Mouse (Mus musculus) mouse embryonic stem cell (cell line): ENCODE measurements around the gene Iah1.

Source experiments
- in situ Hi-C, 2 experiments: fragments of 300-500 bp; cut with MboI; formaldehyde crosslinking; loops; 1 replicate in 1 of 2; 3 replicates in 1 of 2; pipeline ENCODE4 v1.14.3; 2019 to 2020; ENCODE audit warnings: low sequenced_read_pairs in 2 of 2, low pct_unique_long_range_greater_than_20kb in 1 of 2, mixed read lengths in 1 of 2; ENCODE audit not compliant: unreplicated experiment in 1 of 2

The Iah1 gene

DNA sequence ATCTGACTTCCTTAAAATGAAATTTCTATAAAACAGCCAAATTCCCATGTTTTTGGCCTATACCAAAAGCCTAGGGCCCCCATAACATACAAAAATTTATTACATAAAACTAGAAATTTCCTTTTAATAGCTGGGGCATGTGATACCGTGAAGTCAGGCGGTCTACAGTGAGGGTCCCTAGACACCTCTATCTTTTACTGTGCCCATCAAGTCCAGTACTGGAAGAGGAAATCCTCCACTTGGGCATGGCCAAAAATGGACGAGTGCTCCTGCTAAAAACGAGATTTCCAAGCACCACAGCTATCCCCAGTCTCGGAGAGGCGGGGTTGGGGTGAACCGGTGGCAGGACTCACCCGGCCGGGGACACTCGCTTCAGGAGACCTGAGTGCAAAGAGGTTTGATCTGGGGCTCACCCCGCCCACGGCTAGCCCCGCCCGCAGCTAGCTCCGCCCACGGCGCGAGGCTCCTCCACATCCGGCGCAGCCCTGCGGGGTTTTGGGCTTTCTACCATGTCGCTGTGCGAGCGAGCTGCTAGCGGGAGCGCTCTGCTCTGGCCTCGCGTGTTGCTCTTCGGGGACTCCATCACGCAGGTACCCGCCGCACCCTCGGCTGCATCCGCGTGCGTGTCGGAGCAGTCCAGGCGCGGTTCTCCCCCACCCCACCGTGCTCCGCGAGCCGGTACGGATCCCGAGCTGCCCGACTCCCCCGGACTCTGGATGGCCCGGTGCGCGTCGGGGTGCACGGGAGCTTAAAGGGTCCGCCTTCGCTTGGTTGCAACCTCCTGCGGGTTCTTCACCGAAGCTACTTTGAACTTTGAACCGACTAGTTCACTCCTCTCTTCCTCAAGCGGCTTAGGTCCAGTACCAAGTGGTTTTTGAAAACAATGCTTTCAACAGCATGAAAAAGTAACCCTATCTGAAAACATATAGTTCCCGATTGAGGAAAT, at the start of gene Iah1:
Iah1 (plus strand) TSS at position 467 of the 946 bp plus-strand sequence.
- in situ Hi-C loops = no loop called here

DNA sequence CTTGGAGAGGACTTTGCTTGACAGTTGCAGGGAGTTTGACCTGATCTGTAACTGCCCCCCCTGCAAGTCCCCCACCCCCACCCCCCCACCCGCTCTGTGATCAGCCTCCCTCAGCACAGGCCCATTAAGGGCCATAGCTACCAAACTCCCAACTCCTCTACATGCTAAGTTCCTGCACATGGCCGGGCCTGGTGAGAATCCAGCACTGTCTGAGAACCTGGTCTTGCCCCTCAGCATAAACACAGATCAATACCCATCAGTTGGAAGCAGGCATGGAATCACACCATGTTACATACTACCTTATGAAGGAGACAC, 49.4 kb upstream of the Iah1 start:
- in situ Hi-C loops = loop anchor here in 1 of 2 experiments (10.0 kb wide), 1 partner anchor 172 kb away; no protein-coding TSS in a partner anchor

DNA sequence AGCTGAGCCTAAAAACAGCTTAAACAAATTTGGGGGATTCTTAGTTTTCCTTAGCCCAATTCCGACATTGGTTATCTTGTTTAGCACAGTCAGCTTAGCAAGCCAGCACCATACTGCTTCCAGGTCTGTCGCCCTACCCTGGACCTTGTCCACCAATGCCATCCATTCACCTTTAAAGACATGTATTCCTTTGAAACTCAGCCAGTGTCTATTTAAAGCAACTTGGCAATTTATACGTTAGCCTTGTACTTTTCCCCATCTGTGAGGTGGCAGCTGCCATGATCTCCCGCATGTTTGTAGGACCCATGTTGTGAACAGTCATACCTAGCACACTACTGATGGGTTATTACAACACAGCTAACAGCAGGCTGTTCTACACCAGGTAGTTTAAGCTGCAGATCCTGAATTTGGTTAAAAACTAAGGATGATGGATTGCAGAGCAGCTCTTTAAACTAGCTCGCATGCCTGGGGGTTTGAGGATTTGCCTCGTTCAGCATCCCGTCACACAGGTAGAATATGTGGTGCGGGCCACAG, 48.0 kb upstream of the Iah1 start:
- in situ Hi-C loops = loop anchor here in 1 of 2 experiments (10.0 kb wide), 1 partner anchor 173 kb away; no protein-coding TSS in a partner anchor

DNA sequence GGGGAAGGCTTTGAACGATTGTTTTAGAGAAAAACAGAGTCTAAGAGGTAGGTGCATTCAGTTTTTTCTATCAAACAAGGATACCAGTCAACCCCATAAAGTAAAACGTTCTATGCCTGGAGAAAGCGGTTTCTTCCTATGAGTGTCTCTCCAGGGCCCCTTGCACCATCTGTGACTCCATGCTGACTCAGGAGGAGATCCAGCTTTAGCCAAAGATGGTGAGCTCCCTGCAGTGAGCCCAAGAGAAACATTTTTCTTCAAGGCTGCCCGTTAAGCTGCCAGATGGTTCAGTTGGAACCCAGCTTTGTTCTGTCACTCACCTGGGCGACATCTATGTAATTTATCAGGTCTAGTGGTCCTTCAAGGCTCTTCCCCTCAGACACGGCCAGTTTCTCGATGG, 41.7 kb upstream of the Iah1 start:
- in situ Hi-C loops = no loop called here

DNA sequence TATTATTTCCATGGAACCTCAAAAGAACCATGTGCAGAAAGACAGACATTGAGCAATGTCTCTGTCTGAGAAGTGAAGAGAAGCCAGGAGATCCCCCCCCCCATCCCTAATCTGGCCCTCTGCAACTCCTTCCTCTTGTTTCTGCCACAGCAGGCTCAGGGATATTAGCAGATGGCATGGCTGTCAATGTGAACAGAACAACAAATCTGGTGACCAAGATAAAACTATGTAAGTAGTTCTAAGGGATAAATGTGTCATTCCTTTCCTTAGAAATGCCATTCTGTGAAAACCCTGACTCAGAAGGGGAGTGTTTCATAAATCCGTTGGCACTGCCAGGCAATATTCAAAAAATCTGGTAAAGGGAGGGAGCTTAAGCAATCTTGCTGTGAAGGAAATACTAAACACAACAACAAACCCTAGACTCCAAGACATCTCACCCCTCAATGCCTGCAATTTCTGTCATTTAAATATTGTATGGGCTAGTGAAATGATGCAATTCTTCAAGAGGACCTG, 38.8 kb upstream of the Iah1 start:
- in situ Hi-C loops = no loop called here

DNA sequence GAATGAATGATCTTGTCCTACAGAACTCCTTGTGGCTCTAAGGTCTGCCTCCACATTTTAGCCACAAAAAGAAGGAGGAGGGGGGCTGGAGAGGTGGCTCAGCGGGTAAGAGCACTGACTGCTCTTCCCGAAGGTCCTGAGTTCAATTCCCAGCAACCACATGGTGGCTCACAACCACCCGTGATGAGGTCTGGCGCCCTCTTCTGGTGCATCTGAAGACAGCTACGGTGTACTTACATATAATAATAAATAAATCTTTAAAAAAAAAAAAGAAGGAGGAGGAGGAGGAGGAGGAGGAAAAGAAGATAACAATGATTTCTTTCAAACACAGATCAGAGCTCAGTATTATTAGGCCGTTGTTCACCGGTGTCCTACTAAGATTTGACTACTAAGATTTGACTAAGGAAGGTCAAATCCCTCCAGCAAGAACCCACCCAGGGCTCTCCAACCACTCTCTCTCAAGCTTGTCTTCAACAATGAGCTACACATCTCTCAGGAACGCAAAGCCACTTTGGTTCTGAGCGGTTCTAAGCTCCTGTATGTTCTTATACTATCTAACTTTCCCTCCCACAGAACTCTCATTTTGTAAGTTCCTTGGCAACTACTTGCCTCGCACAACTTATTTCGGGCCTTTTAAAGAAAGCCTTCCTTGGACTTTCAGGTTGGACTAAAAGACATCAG, 31.3 kb upstream of the Iah1 start, which contains the start of gene Cpsf3:
Cpsf3 (plus strand) TSS at position 631 of the 681 bp plus-strand sequence.
- in situ Hi-C loops = no loop called here

DNA sequence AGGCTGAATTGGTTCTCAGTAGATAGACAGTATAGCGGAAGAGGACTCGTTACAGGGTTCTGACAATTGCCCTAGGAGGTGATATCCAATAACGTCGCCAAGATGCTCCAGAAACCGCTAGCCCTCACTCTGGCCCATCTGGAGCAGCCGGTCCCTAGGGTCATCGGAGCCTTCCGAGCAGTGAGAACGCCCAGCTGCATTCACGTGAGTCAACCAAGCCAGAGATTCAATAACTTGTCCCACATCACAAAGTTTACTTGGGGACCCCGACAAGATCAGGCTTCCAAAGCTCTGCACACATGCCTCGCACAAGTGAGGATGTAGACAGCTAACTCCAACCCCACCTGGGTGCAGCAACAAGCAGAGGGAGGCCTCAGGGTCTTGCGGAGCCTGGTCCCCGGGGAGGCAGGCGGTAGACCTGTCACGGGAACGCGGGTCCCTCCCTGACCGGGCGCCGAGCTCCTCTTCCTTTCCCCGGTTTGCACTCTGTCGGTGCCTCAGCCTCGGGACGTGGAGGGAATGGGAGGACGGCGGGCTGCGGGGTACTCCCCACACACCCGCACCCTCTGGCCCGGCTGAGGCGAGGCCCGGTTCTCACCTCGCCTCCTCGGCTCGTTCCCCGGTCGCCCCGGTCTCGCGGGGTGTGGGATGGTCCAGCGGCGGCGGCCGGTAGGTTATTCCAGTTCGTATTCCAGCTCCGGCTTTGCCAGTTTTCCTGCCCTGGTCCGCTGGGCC, 30.5 kb upstream of the Iah1 start:
- in situ Hi-C loops = no loop called here

DNA sequence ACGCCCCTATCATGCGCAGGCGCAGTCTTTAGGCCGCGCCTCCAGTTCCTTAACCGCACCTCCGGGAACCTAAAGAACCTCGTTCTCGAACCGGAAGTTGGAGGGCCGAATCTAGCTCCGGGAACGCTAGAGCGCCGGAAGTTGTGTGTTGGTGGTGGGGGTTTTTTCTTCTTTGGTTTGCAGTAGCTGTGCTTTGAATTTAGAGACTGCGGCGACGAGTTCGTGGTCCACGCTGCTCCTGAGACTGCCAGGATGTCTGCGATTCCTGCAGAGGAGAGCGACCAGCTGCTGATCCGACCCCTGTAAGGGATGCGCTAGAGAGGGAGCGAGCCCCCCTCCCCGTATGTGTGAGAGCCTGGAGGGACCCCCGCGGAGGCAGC, 30.0 kb upstream of the Iah1 start, which contains the start of gene Itgb1bp1:
Itgb1bp1 (minus strand) TSS at position 42 of the 380 bp plus-strand sequence.
- in situ Hi-C loops = no loop called here

DNA sequence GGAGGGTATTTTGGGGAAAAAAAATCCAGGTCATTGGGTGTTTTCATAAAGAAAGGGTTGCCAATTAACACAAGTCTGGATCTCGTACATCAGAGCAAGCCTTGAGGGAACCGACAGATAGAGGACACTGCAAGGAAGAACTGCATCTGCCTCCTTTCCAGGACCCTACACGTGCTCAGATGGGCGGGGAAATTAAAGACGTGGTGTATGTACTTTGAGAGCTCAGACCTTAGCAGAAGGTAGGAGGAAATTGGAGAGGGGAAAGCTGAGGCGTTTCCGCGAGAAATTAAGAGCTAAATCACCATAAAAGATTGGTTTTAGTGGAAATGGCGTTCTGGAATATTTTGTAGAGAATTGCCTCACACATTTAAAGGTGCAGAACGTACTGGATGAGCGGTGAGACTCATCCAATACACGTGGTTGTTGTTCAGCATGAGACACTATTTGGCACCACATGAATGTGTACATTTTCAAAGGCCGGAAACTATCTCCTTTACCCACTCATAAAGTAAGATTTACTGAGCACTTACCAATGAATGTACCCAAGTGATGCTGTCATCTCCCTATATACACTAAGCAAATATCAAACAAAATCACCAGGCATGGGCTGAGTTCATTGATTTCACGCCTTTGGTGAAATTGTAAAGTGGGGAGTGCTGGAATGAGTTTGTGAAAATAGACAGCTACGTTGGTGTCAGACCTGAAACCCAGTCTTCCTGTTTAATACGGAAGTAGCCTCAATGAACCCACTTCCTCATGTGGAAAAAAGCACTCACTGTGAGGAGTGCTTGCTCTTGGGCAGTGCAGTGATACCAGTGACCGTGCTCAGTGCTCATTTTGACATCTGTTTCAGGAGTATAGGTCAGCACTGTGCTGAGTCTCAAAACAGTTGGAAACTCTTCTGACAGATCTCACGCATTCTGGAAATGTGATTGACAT, 29.2 kb upstream of the Iah1 start:
- in situ Hi-C loops = no loop called here

DNA sequence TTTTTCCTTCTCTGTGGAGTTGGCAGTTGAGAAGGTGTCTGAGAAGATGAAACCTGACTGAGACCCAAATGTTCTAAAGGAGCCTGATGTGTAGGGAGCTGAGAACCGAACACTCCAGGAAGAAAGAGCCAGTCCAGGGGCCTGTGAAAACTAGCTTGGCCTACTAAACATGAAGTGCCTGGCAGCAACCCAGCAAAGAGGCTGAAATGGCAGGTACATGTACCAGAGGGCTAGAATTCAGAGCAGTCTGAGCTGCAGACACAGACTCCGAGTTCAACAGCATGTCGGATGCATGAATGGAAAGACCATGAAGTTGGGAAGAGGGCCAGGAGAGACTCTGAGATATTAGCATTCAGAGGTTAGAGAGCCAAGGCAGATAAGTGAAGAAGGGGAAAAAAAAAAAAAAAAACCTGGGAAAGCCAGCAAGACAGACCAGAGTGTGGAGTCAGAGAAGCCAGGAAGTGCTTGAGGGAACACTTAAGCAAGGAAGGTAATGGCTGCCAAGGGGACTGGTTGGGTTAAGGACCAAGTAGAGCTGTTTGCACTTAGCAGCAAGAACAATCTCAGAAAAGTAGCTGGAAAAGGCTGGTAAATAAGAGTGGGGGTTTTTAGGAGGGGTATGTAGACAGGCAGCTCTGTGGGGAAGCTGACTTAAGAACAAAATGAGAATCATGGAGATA, 27.3 kb upstream of the Iah1 start:
- in situ Hi-C loops = no loop called here

DNA sequence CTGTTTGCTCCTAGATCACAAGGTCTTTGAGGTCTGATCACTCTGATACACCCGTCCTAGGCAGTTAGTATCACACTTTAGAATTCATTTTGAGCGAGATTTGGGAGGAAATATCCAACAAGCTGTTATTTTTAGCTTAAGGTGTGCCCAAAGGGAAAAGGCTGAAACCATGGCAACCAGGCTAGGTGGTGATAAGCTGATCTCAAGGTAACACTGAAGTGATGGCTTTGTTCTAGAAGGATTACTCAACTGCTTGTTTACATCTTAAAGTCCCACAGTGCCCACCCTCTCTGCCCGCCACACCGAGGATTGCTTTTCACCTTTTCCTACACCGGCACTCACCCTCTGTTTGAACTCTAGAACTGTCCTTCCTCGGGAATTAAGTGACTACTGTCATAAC, 26.5 kb upstream of the Iah1 start:
- in situ Hi-C loops = no loop called here

DNA sequence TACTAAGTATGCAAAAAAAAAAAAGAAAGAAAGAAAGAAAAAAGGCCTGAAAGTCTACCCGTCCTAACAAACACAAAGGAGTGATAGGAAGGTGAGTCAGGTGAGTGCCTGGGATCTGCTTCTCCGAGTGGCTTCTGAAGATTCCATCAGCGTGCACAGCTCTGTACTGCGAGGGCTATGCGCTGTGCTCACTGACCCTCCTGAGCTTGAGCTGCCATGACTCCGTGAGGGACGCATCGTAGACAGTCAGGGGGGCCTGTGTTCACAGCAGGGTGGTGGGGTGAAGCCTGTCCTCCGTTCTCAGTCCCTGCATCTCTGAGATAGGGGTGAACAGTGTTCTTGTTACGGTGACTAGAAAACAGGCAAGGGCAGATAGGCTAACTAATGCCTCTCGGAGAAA, 17.3 kb upstream of the Iah1 start:
- in situ Hi-C loops = no loop called here

DNA sequence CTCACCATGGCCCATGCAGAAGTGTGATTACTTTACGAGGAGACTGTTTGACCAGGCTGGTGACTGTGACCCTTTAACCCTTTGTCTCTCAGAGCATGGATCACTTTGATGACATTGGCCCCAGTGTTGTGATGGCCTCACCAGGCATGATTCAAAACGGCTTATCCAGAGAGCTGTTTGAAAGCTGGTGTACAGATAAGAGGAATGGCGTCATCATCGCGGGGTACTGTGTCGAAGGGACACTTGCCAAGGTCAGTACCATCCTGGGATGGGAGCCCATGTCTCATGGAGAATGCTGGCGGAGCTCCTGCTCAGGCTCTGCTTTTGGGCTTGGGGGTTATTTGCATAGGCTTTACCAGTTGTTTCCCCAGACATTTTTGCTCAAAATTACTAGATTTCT, 14.9 kb upstream of the Iah1 start:
- in situ Hi-C loops = no loop called here

DNA sequence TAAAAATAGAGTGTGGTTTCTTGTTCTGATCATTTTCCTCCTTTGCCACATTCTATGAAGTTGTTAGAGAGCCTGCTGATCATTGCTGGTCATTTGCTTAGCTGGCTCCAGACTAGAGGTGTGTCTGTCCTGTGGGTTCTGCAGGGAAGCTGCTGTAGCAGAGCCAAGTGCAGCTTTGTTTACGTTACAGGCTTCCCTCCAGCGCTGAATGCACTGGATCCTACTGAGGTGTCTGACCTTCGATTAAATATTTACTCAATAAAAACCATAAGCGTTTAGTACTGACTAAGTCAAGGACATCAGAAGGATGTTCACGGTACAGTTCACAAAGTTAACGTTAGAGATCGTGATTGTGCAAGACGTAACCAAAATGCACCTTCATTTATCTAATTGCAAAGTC, 14.3 kb upstream of the Iah1 start:
- in situ Hi-C loops = no loop called here

DNA sequence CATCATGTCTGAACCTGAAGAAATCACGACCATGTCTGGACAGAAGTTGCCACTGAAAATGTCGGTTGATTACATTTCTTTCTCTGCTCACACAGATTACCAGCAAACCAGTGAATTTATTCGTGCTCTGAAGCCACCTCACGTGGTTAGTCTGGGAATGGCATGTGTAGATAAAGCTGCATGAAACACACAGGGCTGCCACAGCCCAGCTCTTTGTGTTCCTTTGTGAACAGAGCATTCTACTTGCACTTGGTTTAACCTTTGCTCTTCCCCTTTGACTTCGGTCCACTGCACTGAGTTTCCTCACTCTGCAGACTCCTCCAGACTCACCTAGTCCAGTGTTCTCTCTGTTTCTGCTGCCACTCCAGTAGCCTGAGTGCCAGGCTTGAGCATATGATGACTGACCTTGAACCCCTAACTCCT, 13.8 kb upstream of the Iah1 start:
- in situ Hi-C loops = no loop called here

DNA sequence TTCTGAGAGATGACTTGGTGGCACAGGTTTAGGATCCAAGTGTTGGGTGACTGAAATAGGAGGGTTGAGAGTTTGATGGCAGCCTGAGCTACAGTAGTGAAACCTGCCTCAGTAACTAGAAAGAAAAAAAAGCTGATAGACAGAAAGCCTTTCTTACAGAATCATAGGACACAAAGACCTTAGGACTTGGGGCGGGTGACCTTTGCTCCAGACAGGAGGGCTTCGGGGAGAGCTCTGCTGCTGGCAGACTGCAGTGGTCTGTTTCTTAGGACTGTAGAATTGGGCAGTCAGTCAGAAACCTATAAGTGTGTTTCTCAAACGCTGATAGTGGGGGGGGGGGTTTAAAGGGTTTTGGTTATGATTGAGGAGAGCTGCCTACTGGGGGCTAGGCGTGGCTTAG, 10.4 kb upstream of the Iah1 start:
- in situ Hi-C loops = no loop called here

DNA sequence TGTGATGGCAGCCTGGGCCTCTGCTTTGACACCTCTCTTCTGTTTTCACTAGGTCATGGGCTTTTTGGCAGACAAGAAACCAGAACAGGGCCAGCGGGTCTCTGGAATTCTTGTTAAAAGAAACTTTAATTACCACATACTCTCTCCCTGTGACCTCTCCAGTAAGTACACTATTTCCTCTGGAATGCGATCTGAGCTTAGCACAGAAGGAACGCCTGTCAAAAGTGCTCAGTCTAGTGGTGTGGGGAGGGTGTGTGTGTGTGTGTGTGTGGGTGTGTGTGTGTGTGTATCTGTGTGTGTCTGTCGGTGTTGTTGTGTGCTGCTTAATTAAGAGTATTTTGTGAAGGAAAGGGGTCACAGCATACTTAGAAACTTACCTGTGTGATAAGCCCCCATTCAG, 9.5 kb upstream of the Iah1 start:
- in situ Hi-C loops = no loop called here
